Mouse (Mus musculus) bone marrow, adult 2 months (tissue): ENCODE results near the gene Cnnm1. TPM values are rescaled to one million over a fixed set of nuclear protein-coding genes. Genes with fewer than 3 reads are reported as not detected.
A peak's percentile ranks its signal among the peaks of the same experiment; 100 is the strongest.

ENCODE experiments used
- H3K27ac ChIP-seq: fragments of 200-500 bp; 2 replicates; pipeline ENCODE4 v1.5.1; 2012; ENCODE audit warnings: low read depth, mild to moderate bottlenecking, control low read depth, inconsistent platforms, low read length; ENCODE audit not compliant: control insufficient read depth, poor library complexity, insufficient read depth
- H3K4me1 ChIP-seq: fragments of 200-500 bp; 2 replicates; pipeline ENCODE4 v1.6.1; 2011; ENCODE audit warnings: low read length; ENCODE audit not compliant: control insufficient read depth, insufficient read depth
- H3K4me3 ChIP-seq: fragments of 200-500 bp; replicated peaks from 2 replicates; pipeline ENCODE3; 2011; ENCODE audit warnings: mild to moderate bottlenecking, low read depth, low read length, control low read depth; ENCODE audit not compliant: control insufficient read depth
- CTCF ChIP-seq: fragments of 200-500 bp; IDR thresholded peaks from 2 replicates; pipeline ENCODE4 v1.5.1; 2011; ENCODE audit warnings: low read length, control low read depth; ENCODE audit not compliant: control insufficient read depth, insufficient read depth
- POLR2A ChIP-seq: fragments of 200-500 bp; IDR thresholded peaks from 2 replicates; pipeline ENCODE4 v1.6.1; 2011; ENCODE audit warnings: low read depth, mild to moderate bottlenecking, control low read depth, low read length, borderline replicate concordance; ENCODE audit not compliant: control insufficient read depth
- WGBS: fragments of 180-500 bp; shearing (Covaris S2); methylation state at CpG from one replicate; pipeline ENCODE4 v1.1.7; 2018; 5-methylcytosine and 5-hydroxymethylcytosine counted together
- polyA plus RNA-seq: library from polyadenylated mRNA; stranded (reverse); fragments of >200 nt; gene quantifications from 2 replicates; pipeline ENCODE4 v1.2.4, GENCODE M21; 2011; ENCODE audit warnings: low replicate concordance; ENCODE audit not compliant: missing spikeins, insufficient read depth, insufficient read length

Gene Cnnm1
- 1.4 and 3.6 TPM in 2 replicates for polyA plus RNA-seq

GRCm38 (mm10) chr19:43440112-43440737 lies at the start of gene Cnnm1:
TSS of gene Cnnm1 (plus strand) at chr19:43440436.
- no peak for TF ChIP-seq CTCF
- no peak for TF ChIP-seq POLR2A
- no peak within 1 kb of the TSS for H3K4me3 ChIP-seq
- H3K4me1 ChIP-seq, result no peaks in the 10 kb centered on the region
- H3K27ac ChIP-seq, result peak within 1 kb of the TSS; percentile 39; the same call in 1 of the 2 replicates
- WGBS, result 1% methylated on average over 51 of the region's 51 CpGs

- Histone ChIP-seq H3K4me1 (no peaks in the 10 kb centered on the region), H3K27ac (no peak overlapping the region), H3K4me3 (no peak overlapping the region)
- WGBS, result 4% methylated on average over 4 of the region's 4 CpGs
- TF ChIP-seq CTCF (no peak), POLR2A (no peak)
These were observed 43.9 kb upstream of the Cnnm1 start for GRCm38 (mm10) chr19:43396327-43396726.

- no peak for TF ChIP-seq CTCF
- no peak for TF ChIP-seq POLR2A
- 34% methylated on average over 1 of the region's 1 CpGs for WGBS
- Histone ChIP-seq H3K27ac (no peak overlapping the region), H3K4me3 (no peak overlapping the region), H3K4me1 (no peaks in the 10 kb centered on the region)
These were observed 33.1 kb upstream of the Cnnm1 start for GRCm38 (mm10) chr19:43407181-43407580.

- H3K4me3 ChIP-seq, result no peak overlapping the region
- H3K4me1 ChIP-seq, result no peaks in the 10 kb centered on the region
- H3K27ac ChIP-seq, result no peak overlapping the region
- 82% methylated on average over 2 of the region's 2 CpGs for WGBS
- TF ChIP-seq POLR2A (no peak), CTCF (no peak)
These were observed 24.7 kb upstream of the Cnnm1 start for GRCm38 (mm10) chr19:43415565-43415964.

GRCm38 (mm10) chr19:43420506-43420905 lies 19.7 kb upstream of the Cnnm1 start:
- H3K4me3 ChIP-seq, result no peak overlapping the region
- 70% methylated on average over 3 of the region's 3 CpGs for WGBS
- H3K27ac ChIP-seq, result no peak overlapping the region
- no peak for TF ChIP-seq CTCF
- no peak for TF ChIP-seq POLR2A
- no peaks in the 10 kb centered on the region for H3K4me1 ChIP-seq

- WGBS, result 64% methylated on average over 2 of the region's 2 CpGs
- H3K4me1 ChIP-seq, result no peaks in the 10 kb centered on the region
- H3K4me3 ChIP-seq, result no peak overlapping the region
- no peak overlapping the region for H3K27ac ChIP-seq
- TF ChIP-seq CTCF, result no peak
- TF ChIP-seq POLR2A, result no peak
These were observed 16.2 kb upstream of the Cnnm1 start for GRCm38 (mm10) chr19:43424082-43424481.

GRCm38 (mm10) chr19:43427446-43428224 lies 12.6 kb upstream of the Cnnm1 start:
- Histone ChIP-seq H3K27ac (no peak overlapping the region), H3K4me1 (no peaks in the 10 kb centered on the region), H3K4me3 (no peak overlapping the region)
- TF ChIP-seq POLR2A (no peak), CTCF (no peak)
- 80% methylated on average over 24 of the region's 24 CpGs for WGBS

- 57% methylated on average over 7 of the region's 7 CpGs for WGBS
- H3K27ac ChIP-seq, result no peak overlapping the region
- H3K4me1 ChIP-seq, result no peaks in the 10 kb centered on the region
- TF ChIP-seq CTCF (no peak), POLR2A (no peak)
- no peak overlapping the region for H3K4me3 ChIP-seq
These were observed 990 bp upstream of the Cnnm1 start for GRCm38 (mm10) chr19:43439246-43439645.
